Mouse (Mus musculus) MEL (cell line): ENCODE results near the gene Fosl1. TPM values are rescaled to one million over a fixed set of nuclear protein-coding genes. Genes with fewer than 3 reads are reported as not detected.

Source experiments
- DNase-seq: peaks from one replicate; pipeline ENCODE4 v3.0.0; 2011; ENCODE audit warnings: low read depth, low spot score
- H3K27ac ChIP-seq: 2 replicates; pipeline ENCODE4 v1.5.1; 2012; ENCODE audit warnings: low read depth, mild to moderate bottlenecking, control low read depth, low read length, moderate library complexity; ENCODE audit not compliant: control insufficient read depth
- H3K27me3 ChIP-seq, 2 experiments: fragments of 150-350 bp in 1 of 2; sonication (generic) in 1 of 2; 2 replicates each; pipeline ENCODE4 v1.6.1; 2012; ENCODE audit warnings: low read length in 2 of 2, mild to moderate bottlenecking in 2 of 2, improper control_type of control experiment in 1 of 2, moderate library complexity in 1 of 2; ENCODE audit not compliant: insufficient read depth in 2 of 2, control insufficient read depth in 1 of 2
- H3K36me3 ChIP-seq, 2 experiments: 2 replicates each; pipeline ENCODE4 v1.6.1; 2012 to 2014; ENCODE audit warnings: low read length in 2 of 2, improper control_type of control experiment in 1 of 2, inconsistent platforms in 1 of 2, mild to moderate bottlenecking in 1 of 2; ENCODE audit not compliant: insufficient read depth in 2 of 2, control insufficient read depth in 1 of 2
- H3K4me1 ChIP-seq, 2 experiments: fragments of 150-350 bp in 1 of 2; sonication (generic) in 1 of 2; 2 replicates each; pipeline ENCODE4 v1.6.1; 2012; ENCODE audit warnings: low read length in 2 of 2, improper control_type of control experiment in 1 of 2, mild to moderate bottlenecking in 1 of 2; ENCODE audit not compliant: insufficient read depth in 2 of 2, control insufficient read depth in 1 of 2
- H3K4me3 ChIP-seq, 2 experiments: fragments of 150-350 bp in 1 of 2; sonication (generic) in 1 of 2; 2 replicates each; pipeline ENCODE4 v1.5.1; 2012; ENCODE audit warnings: low read depth in 2 of 2, low read length in 2 of 2, mild to moderate bottlenecking in 2 of 2, moderate library complexity in 2 of 2, control low read depth in 1 of 2, improper control_type of control experiment in 1 of 2; ENCODE audit not compliant: control insufficient read depth in 1 of 2, insufficient read depth in 1 of 2
- H3K79me2 ChIP-seq: 2 replicates; pipeline ENCODE4 v1.6.1; 2012; ENCODE audit warnings: mild to moderate bottlenecking, low read length, moderate library complexity; ENCODE audit not compliant: control insufficient read depth, poor library complexity, insufficient read depth
- H3K9ac ChIP-seq: 2 replicates; pipeline ENCODE4 v1.6.1; 2012; ENCODE audit warnings: low read depth, mild to moderate bottlenecking, control low read depth, low read length, moderate library complexity; ENCODE audit not compliant: control insufficient read depth, poor library complexity, severe bottlenecking
- H3K9me3 ChIP-seq: fragments of 150-350 bp; sonication (generic); replicated peaks from 2 replicates; pipeline ENCODE4 v1.6.1; 2012; ENCODE audit warnings: mild to moderate bottlenecking, low read length, improper control_type of control experiment, moderate library complexity; ENCODE audit not compliant: insufficient read depth
- BHLHE40 ChIP-seq: IDR thresholded peaks from 2 replicates; pipeline ENCODE4 v1.6.1; 2012; ENCODE audit warnings: low read depth, mild to moderate bottlenecking, inconsistent platforms, low read length, improper control_type of control experiment, borderline replicate concordance
- CHD1 ChIP-seq: IDR thresholded peaks from 2 replicates; pipeline ENCODE4 v1.6.1; 2012; ENCODE audit warnings: low read depth, mild to moderate bottlenecking, inconsistent platforms, low read length, improper control_type of control experiment
- CHD2 ChIP-seq: IDR thresholded peaks from 2 replicates; pipeline ENCODE4 v1.6.1; 2011; ENCODE audit warnings: low read length, improper control_type of control experiment
- CTCF ChIP-seq, 3 experiments: IDR thresholded peaks in 2 of 3; conservative IDR thresholded peaks in 1 of 3; 2 replicates each; pipeline ENCODE4 v1.5.1; 2011 to 2012; ENCODE audit warnings: low read length in 3 of 3, low read depth in 2 of 3, mild to moderate bottlenecking in 2 of 3, improper control_type of control experiment in 1 of 3, inconsistent platforms in 1 of 3, mixed read lengths in 1 of 3, moderate library complexity in 1 of 3; ENCODE audit not compliant: control insufficient read depth in 1 of 3, insufficient read depth in 1 of 3, poor library complexity in 1 of 3, severe bottlenecking in 1 of 3
- E2F4 ChIP-seq: IDR thresholded peaks from 2 replicates; pipeline ENCODE4 v1.6.1; 2011; ENCODE audit warnings: low read depth, low read length, improper control_type of control experiment, borderline replicate concordance
- ELF1 ChIP-seq: IDR thresholded peaks from 2 replicates; pipeline ENCODE4 v1.6.1; 2014; ENCODE audit warnings: low read depth, mild to moderate bottlenecking, inconsistent platforms, low read length, improper control_type of control experiment, moderate library complexity
- EP300 ChIP-seq, 2 experiments: IDR thresholded peaks; 2 replicates each; pipeline ENCODE4 v1.6.1; 2011; ENCODE audit warnings: improper control_type of control experiment in 2 of 2, low read length in 2 of 2, low read depth in 1 of 2, mild to moderate bottlenecking in 1 of 2
- ETS1 ChIP-seq: IDR thresholded peaks from 2 replicates; pipeline ENCODE4 v1.6.1; 2012; ENCODE audit warnings: low read depth, mild to moderate bottlenecking, inconsistent platforms, low read length, improper control_type of control experiment, moderate library complexity
- GABPA ChIP-seq: IDR thresholded peaks from 2 replicates; pipeline ENCODE4 v1.6.1; 2012; ENCODE audit warnings: low read depth, mild to moderate bottlenecking, inconsistent platforms, low read length, improper control_type of control experiment, moderate library complexity
- GATA1 ChIP-seq: IDR thresholded peaks from 2 replicates; pipeline ENCODE4 v1.6.1; 2011; ENCODE audit warnings: low read depth, low read length, improper control_type of control experiment
- HCFC1 ChIP-seq: IDR thresholded peaks from 2 replicates; pipeline ENCODE4 v1.6.1; 2012; ENCODE audit warnings: low read depth, mild to moderate bottlenecking, inconsistent platforms, low read length, improper control_type of control experiment, moderate library complexity
- JUND ChIP-seq: IDR thresholded peaks from 2 replicates; pipeline ENCODE4 v1.6.1; 2011; ENCODE audit warnings: low read depth, mild to moderate bottlenecking, improper control_type of control experiment, low read length
- KAT2A ChIP-seq: conservative IDR thresholded peaks from 2 replicates; pipeline ENCODE4 v1.6.1; 2012; ENCODE audit warnings: low read depth, low read length, improper control_type of control experiment, inconsistent platforms
- MAFK ChIP-seq: IDR thresholded peaks from 2 replicates; pipeline ENCODE4 v1.6.1; 2011; ENCODE audit warnings: low read depth, mild to moderate bottlenecking, low read length, improper control_type of control experiment, borderline replicate concordance
- MAX ChIP-seq: IDR thresholded peaks from 2 replicates; pipeline ENCODE4 v1.6.1; 2011; ENCODE audit warnings: low read length, improper control_type of control experiment
- MAZ ChIP-seq: IDR thresholded peaks from 2 replicates; pipeline ENCODE4 v1.6.1; 2012; ENCODE audit warnings: low read depth, mild to moderate bottlenecking, inconsistent platforms, low read length, improper control_type of control experiment
- MEF2A ChIP-seq: IDR thresholded peaks from 2 replicates; pipeline ENCODE4 v1.6.1; 2014; ENCODE audit warnings: low read depth, mild to moderate bottlenecking, inconsistent platforms, low read length, improper control_type of control experiment; ENCODE audit not compliant: poor library complexity, insufficient replicate concordance, severe bottlenecking; ENCODE audit errors: extremely low read depth
- MXI1 ChIP-seq: IDR thresholded peaks from 2 replicates; pipeline ENCODE4 v1.6.1; 2011; ENCODE audit warnings: mild to moderate bottlenecking, low read depth, low read length, improper control_type of control experiment
- MYB ChIP-seq: IDR thresholded peaks from 2 replicates; pipeline ENCODE4 v1.6.1; 2011; ENCODE audit warnings: mild to moderate bottlenecking, low read depth, low read length, improper control_type of control experiment
- MYC ChIP-seq: IDR thresholded peaks from 2 replicates; pipeline ENCODE4 v1.6.1; 2011; ENCODE audit warnings: low read depth, mild to moderate bottlenecking, low read length, improper control_type of control experiment, moderate library complexity
- NELFE ChIP-seq: IDR thresholded peaks from 2 replicates; pipeline ENCODE4 v1.6.1; 2011; ENCODE audit warnings: low read depth, low read length, improper control_type of control experiment
- NRF1 ChIP-seq: IDR thresholded peaks from 2 replicates; pipeline ENCODE4 v1.6.1; 2014; ENCODE audit warnings: low read depth, mild to moderate bottlenecking, inconsistent platforms, low read length, improper control_type of control experiment, moderate library complexity; ENCODE audit not compliant: poor library complexity, insufficient read depth, severe bottlenecking
- POLR2A ChIP-seq, 2 experiments: IDR thresholded peaks; 2 replicates each; pipeline ENCODE4 v1.6.1; 2011 to 2012; ENCODE audit warnings: low read length in 2 of 2, mild to moderate bottlenecking in 2 of 2, control low read depth in 1 of 2, improper control_type of control experiment in 1 of 2, low read depth in 1 of 2, moderate library complexity in 1 of 2; ENCODE audit not compliant: control insufficient read depth in 1 of 2, insufficient read depth in 1 of 2, poor library complexity in 1 of 2
- POLR2AphosphoS2 ChIP-seq: IDR thresholded peaks from 2 replicates; pipeline ENCODE4 v1.6.1; 2011; ENCODE audit warnings: low read length, improper control_type of control experiment
- POLR2AphosphoS5 ChIP-seq: IDR thresholded peaks from 2 replicates; pipeline ENCODE4 v1.6.1; 2012; ENCODE audit warnings: low read depth, borderline replicate concordance, mild to moderate bottlenecking, inconsistent platforms, low read length, moderate library complexity, mixed read lengths
- RAD21 ChIP-seq: IDR thresholded peaks from 2 replicates; pipeline ENCODE4 v1.6.1; 2011; ENCODE audit warnings: mild to moderate bottlenecking, low read depth, low read length, improper control_type of control experiment
- RCOR1 ChIP-seq: IDR thresholded peaks from 2 replicates; pipeline ENCODE4 v1.6.1; 2012; ENCODE audit warnings: low read depth, mild to moderate bottlenecking, inconsistent platforms, low read length, improper control_type of control experiment
- SIN3A ChIP-seq: IDR thresholded peaks from 2 replicates; pipeline ENCODE4 v1.6.1; 2012; ENCODE audit warnings: low read length, improper control_type of control experiment, inconsistent platforms
- SMC3 ChIP-seq: IDR thresholded peaks from 2 replicates; pipeline ENCODE4 v1.6.1; 2011; ENCODE audit warnings: low read depth, low read length, improper control_type of control experiment
- TAL1 ChIP-seq: IDR thresholded peaks from 2 replicates; pipeline ENCODE4 v1.6.1; 2012; ENCODE audit warnings: mild to moderate bottlenecking, inconsistent platforms, low read length, moderate library complexity, mixed read lengths
- TCF12 ChIP-seq: IDR thresholded peaks from 2 replicates; pipeline ENCODE4 v1.6.1; 2014; ENCODE audit warnings: low read depth, mild to moderate bottlenecking, inconsistent platforms, low read length, improper control_type of control experiment, moderate library complexity
- UBTF ChIP-seq: IDR thresholded peaks from 2 replicates; pipeline ENCODE4 v1.6.1; 2012; ENCODE audit warnings: low read depth, mild to moderate bottlenecking, inconsistent platforms, low read length, improper control_type of control experiment, moderate library complexity, borderline replicate concordance; ENCODE audit not compliant: insufficient read depth
- USF1 ChIP-seq: IDR thresholded peaks from 2 replicates; pipeline ENCODE4 v1.6.1; 2014; ENCODE audit warnings: low read depth, mild to moderate bottlenecking, inconsistent platforms, low read length, improper control_type of control experiment, moderate library complexity
- USF2 ChIP-seq, 2 experiments: IDR thresholded peaks; 2 replicates each; pipeline ENCODE4 v1.6.1; 2011 to 2012; ENCODE audit warnings: improper control_type of control experiment in 2 of 2, low read length in 2 of 2, borderline replicate concordance in 1 of 2, inconsistent platforms in 1 of 2, low read depth in 1 of 2, mild to moderate bottlenecking in 1 of 2; ENCODE audit not compliant: insufficient read depth in 1 of 2
- ZC3H11A ChIP-seq: IDR thresholded peaks from 2 replicates; pipeline ENCODE4 v1.6.1; 2012; ENCODE audit warnings: low read depth, mild to moderate bottlenecking, inconsistent platforms, low read length, improper control_type of control experiment
- ZKSCAN1 ChIP-seq: IDR thresholded peaks from 2 replicates; pipeline ENCODE4 v1.6.1; 2012; ENCODE audit warnings: low read depth, mild to moderate bottlenecking, inconsistent platforms, low read length, improper control_type of control experiment, moderate library complexity
- ZMIZ1 ChIP-seq: IDR thresholded peaks from 2 replicates; pipeline ENCODE4 v1.6.1; 2012; ENCODE audit warnings: low read depth, mild to moderate bottlenecking, inconsistent platforms, low read length, improper control_type of control experiment, moderate library complexity
- ZNF384 ChIP-seq: IDR thresholded peaks from 2 replicates; pipeline ENCODE4 v1.6.1; 2012; ENCODE audit warnings: low read depth, mild to moderate bottlenecking, inconsistent platforms, low read length, improper control_type of control experiment
- polyA plus RNA-seq, 2 experiments: library from polyadenylated mRNA; stranded (reverse) in 1 of 2; unstranded in 1 of 2; fragments of >175 nt in 1 of 2; fragments of >200 nt in 1 of 2; gene quantifications; 2 replicates each; pipeline versions ENCODE4 v1.2.1 to v1.2.4; 2012; ENCODE audit warnings: low replicate concordance in 2 of 2, low read depth in 1 of 2; ENCODE audit not compliant: insufficient read length in 2 of 2, insufficient read depth in 1 of 2, missing spikeins in 1 of 2
- total RNA-seq: library from RNA; depleted of rRNA; stranded (reverse); fragments of 300-350 nt; gene quantifications from 2 replicates; pipeline ENCODE4 v1.2.3, GENCODE M21; 2012

The Fosl1 gene
- total and polyA plus RNA-seq, 3 experiments = 2.0 to 3.1 TPM; not detected in 1

DNA sequence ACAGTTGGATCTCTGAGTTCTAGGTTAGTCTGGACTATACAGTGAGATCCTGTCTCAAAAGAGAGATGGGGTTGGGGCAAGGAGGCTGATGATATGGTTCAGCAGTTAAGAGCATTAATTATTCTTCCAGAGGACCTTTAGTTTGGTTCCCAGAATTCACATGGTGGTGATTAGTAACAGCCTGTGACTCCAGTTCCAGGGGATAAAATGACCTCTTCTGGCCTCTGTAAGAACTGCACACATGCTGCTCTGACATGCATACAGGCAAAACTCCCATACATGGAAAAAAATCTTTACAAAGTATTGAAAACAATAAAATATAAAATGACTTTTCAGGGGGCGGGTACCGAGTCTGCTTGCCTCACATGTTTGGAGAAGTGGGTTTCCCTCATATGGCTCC, 19.3 kb upstream of the Fosl1 start:
- no peak overlapping the region for H3K4me3 ChIP-seq
- peaks cover 0 to 5% of the 10 kb centered on the region in 2 experiments; a peak in 2 of 4 replicates for H3K36me3 ChIP-seq
- DNase-seq = peak; percentile 71
- peaks cover 0 to 19% of the 10 kb centered on the region in 2 experiments; a peak in 2 of 4 replicates for H3K4me1 ChIP-seq
- H3K9ac ChIP-seq = no peak overlapping the region
- no peak overlapping the region for H3K27ac ChIP-seq
- H3K9me3 ChIP-seq = no peaks in the 10 kb centered on the region
- peaks cover 24% of the 10 kb centered on the region for H3K79me2 ChIP-seq
- no peaks in the 10 kb centered on the region for H3K27me3 ChIP-seq
- TF ChIP-seq KAT2A = no peak
- no peak for TF ChIP-seq GABPA
- TF ChIP-seq MAZ = no peak
- TF ChIP-seq MXI1 = no peak
- no peak for TF ChIP-seq POLR2AphosphoS5
- no peak for TF ChIP-seq POLR2AphosphoS2
- no peak for TF ChIP-seq EP300 (IDR thresholded peaks at IDR 0.05; ENCODE audit: low read depth in 1 of 2, low read length in 2 of 2)
- no peak for TF ChIP-seq USF2 (IDR thresholded peaks at IDR 0.05; ENCODE audit: borderline replicate concordance in 1 of 2, insufficient read depth in 1 of 2, low read depth in 1 of 2, low read length in 2 of 2)
- TF ChIP-seq JUND = no peak
- TF ChIP-seq MEF2A = no peak
- TF ChIP-seq SIN3A = peak; percentile 45; the same call in 1 of the 2 replicates
- no peak for TF ChIP-seq ELF1
- no peak for TF ChIP-seq CHD2
- no peak for TF ChIP-seq GATA1
- TF ChIP-seq E2F4 = no peak
- no peak for TF ChIP-seq TCF12
- no peak for TF ChIP-seq NELFE
- no peak for TF ChIP-seq UBTF
- TF ChIP-seq POLR2A (IDR thresholded peaks at IDR 0.05; ENCODE audit: control insufficient read depth in 1 of 2, insufficient read depth in 1 of 2, low read depth in 1 of 2, low read length in 2 of 2, poor library complexity in 1 of 2) = no peak
- no peak for TF ChIP-seq ETS1
- TF ChIP-seq ZKSCAN1 = no peak
- no peak for TF ChIP-seq MAX
- no peak for TF ChIP-seq ZMIZ1
- TF ChIP-seq SMC3 = peak; percentile 69
- TF ChIP-seq NRF1 = no peak
- no peak for TF ChIP-seq USF1
- no peak for TF ChIP-seq MAFK
- no peak for TF ChIP-seq HCFC1
- TF ChIP-seq MYC = peak; percentile 45; the same call in 1 of the 2 replicates
- TF ChIP-seq CTCF (IDR thresholded peaks at IDR 0.05 in 2 of 3, conservative IDR thresholded peaks at IDR 0.05 in 1 of 3; ENCODE audit: control insufficient read depth in 1 of 3, insufficient read depth in 1 of 3, low read depth in 2 of 3, low read length in 3 of 3, poor library complexity in 1 of 3, severe bottlenecking in 1 of 3) = peak; percentile 33 to 74 (median 57)
- TF ChIP-seq BHLHE40 = no peak
- TF ChIP-seq MYB = no peak
- TF ChIP-seq ZC3H11A = peak; percentile 42
- no peak for TF ChIP-seq ZNF384
- no peak for TF ChIP-seq CHD1
- peak; percentile 76 for TF ChIP-seq RAD21
- no peak for TF ChIP-seq TAL1
- no peak for TF ChIP-seq RCOR1
